Mouse (Mus musculus): ENCODE measurements around the gene Srsf1. TPM values are rescaled to one million over a fixed set of nuclear protein-coding genes. Genes with fewer than 3 reads are reported as not detected.
A peak's percentile ranks its signal among the peaks of the same experiment; 100 is the strongest.

The Srsf1 gene
- polyA plus RNA-seq, 1 experiment: 142 TPM

GRCm38 (mm10) chr11:88089150-88089549 is 42.0 kb downstream of the Srsf1 start:
- no peak overlapping the region for H3K4me3 ChIP-seq (ENCODE audit: insufficient read depth, low read length)

DNA sequence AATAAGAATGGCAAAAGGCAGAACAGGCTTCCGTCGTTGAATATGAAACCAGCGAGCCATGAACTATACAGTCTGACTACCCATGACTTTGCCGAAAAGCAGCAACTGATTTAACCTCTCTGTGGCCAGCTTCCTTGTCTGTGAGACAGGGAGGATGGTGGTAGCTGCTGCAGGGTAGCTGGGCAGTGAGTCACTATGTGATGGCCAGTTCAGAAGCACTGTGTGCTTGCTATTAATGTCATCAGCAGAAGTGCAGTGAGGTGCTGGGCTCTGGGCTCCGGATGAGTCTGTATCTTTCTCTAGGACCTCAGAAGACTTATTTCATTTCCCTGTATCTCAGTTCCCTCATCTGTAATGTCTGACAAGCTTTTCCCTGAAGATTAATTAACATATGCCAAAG is 43.1 kb downstream of the Srsf1 start:
- Histone ChIP-seq H3K27ac (ENCODE audit: insufficient read depth, low read depth, low read length) (no peak overlapping the region), H3K4me1 (ENCODE audit: control insufficient read depth, insufficient read depth, low read length) (peaks cover 30% of the 10 kb centered on the region), H3K4me3 (ENCODE audit: insufficient read depth, low read length) (no peak overlapping the region)
- TF ChIP-seq CTCF (IDR thresholded peaks at IDR 0.05; ENCODE audit: low read depth, low read length): no peak
- TF ChIP-seq POLR2A (IDR thresholded peaks at IDR 0.05; ENCODE audit: borderline replicate concordance, low read depth, low read length): no peak

More at GRCm38 (mm10) chr11:88089150-88089549, 42.0 kb downstream of the Srsf1 start:
- Histone ChIP-seq H3K4me1 (ENCODE audit: control insufficient read depth, insufficient read depth, low read length) (peaks cover 30% of the 10 kb centered on the region), H3K27ac (ENCODE audit: insufficient read depth, low read depth, low read length) (no peak overlapping the region)
- TF ChIP-seq CTCF (IDR thresholded peaks at IDR 0.05; ENCODE audit: low read depth, low read length): no peak
- TF ChIP-seq POLR2A (IDR thresholded peaks at IDR 0.05; ENCODE audit: borderline replicate concordance, low read depth, low read length): no peak

DNA sequence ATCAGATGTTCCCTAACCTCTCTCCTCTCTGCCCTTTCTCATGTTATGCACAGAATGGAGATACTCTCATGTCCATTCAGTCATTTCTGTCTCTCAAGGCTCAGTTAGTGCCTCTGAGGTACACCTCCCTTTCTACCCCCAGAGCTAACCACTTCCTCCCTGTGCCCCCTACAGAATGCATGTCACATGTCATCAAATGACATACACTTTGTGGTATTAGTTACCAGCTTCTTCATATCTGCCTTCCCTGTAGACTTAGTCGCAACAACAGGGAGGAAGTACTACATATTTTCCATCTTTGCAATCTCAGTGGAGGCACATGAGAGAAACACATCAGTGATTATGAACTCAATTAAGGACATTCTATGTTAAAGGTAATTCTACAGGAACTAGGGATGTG is 44.8 kb downstream of the Srsf1 start:
- H3K4me1 ChIP-seq (ENCODE audit: control insufficient read depth, insufficient read depth, low read length): peaks cover 28% of the 10 kb centered on the region
- TF ChIP-seq POLR2A (IDR thresholded peaks at IDR 0.05; ENCODE audit: borderline replicate concordance, low read depth, low read length) (no peak), CTCF (IDR thresholded peaks at IDR 0.05; ENCODE audit: low read depth, low read length) (no peak)
- no peak overlapping the region for H3K4me3 ChIP-seq (ENCODE audit: insufficient read depth, low read length)
- H3K27ac ChIP-seq (ENCODE audit: insufficient read depth, low read depth, low read length): no peak overlapping the region

- Histone ChIP-seq H3K4me3 (ENCODE audit: insufficient read depth, low read length) (no peak overlapping the region), H3K27ac (ENCODE audit: insufficient read depth, low read depth, low read length) (no peak overlapping the region), H3K4me1 (ENCODE audit: control insufficient read depth, insufficient read depth, low read length) (peaks cover 13% of the 10 kb centered on the region)
- TF ChIP-seq POLR2A (IDR thresholded peaks at IDR 0.05; ENCODE audit: borderline replicate concordance, low read depth, low read length) (no peak), CTCF (IDR thresholded peaks at IDR 0.05; ENCODE audit: low read depth, low read length) (no peak)
Measured at GRCm38 (mm10) chr11:88097173-88097572, 50.0 kb downstream of the Srsf1 start.

- TF ChIP-seq CTCF (IDR thresholded peaks at IDR 0.05; ENCODE audit: low read depth, low read length) (no peak), POLR2A (IDR thresholded peaks at IDR 0.05; ENCODE audit: borderline replicate concordance, low read depth, low read length) (no peak)
- H3K27ac ChIP-seq (ENCODE audit: insufficient read depth, low read depth, low read length): no peak within 1 kb of the TSS
- H3K4me3 ChIP-seq (ENCODE audit: insufficient read depth, low read length): peak within 1 kb of the TSS; percentile 78
- peaks cover 9% of the 10 kb centered on the region for H3K4me1 ChIP-seq (ENCODE audit: control insufficient read depth, insufficient read depth, low read length)
Measured at GRCm38 (mm10) chr11:88098021-88098729, 51.0 kb downstream of the Srsf1 start, which contains the start of gene Cuedc1. Gene Cuedc1, plus strand, starts transcription at chr11:88098058.

DNA sequence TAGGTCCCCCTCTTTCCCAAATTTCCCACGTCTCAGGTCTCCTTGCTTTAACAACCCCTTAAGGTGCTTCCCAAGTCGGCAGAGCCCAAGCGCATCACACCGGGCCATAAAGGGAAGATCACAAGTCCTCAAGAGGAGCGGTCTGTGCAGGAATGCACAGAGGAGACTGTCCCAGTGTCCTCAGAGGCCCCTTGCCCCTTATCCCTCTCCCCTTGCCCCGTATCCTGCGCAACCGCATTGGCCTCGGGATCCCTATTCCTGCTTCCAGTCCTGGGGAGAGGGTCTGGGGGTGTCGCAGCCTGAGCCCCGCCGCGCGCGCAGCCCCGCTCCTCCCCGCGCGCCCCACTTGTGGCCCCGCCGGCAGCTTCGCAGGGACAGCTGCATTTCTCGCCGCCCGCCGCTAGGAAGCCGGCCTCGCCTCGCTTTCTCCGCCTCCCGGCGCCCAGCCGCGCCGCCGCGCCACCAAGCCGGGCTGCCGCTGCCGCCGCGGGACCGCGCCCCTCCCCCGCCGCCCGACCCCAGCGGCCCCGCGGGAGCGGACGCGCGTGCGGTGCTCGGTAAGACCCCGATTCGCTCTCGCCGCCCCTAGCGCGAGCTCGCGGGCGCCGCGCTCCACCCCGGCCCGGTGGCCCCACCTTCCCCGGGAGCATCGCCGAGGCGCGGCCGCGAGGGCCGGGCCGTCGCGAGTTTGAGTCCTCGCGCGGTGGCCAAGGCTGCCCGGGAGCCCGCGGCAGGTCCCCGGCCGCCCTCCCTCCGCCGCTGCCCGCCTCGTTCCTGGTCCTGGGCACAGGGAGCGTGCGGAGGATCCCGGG is 51.8 kb downstream of the Srsf1 start:
- Histone ChIP-seq H3K4me1 (ENCODE audit: control insufficient read depth, insufficient read depth, low read length) (peaks cover 9% of the 10 kb centered on the region), H3K4me3 (ENCODE audit: insufficient read depth, low read length) (peak overlapping the region; percentile 78), H3K27ac (ENCODE audit: insufficient read depth, low read depth, low read length) (no peak overlapping the region)
- TF ChIP-seq CTCF (IDR thresholded peaks at IDR 0.05; ENCODE audit: low read depth, low read length): no peak
- TF ChIP-seq POLR2A (IDR thresholded peaks at IDR 0.05; ENCODE audit: borderline replicate concordance, low read depth, low read length): no peak

DNA sequence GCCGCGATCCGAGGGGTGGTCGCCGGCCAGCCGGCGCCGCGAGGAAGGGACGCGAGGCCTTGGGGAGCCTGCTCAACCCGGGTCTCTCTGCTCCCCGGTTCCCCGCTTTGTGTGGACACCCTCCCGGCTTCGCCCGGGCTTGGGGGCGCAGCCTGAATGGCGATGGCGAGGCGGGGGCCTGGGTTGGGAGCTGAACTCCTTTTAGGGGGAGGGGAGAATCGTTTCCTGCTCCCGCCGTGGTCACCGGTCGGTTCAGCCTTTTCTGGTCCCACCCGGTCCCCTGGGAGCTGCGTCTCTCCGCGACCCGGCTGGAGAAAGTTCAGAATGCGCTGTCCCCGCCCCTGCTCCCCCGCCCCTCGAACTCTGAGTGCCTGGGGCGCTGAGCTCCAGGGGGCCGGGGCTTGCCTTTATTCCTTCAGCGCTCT is 52.4 kb downstream of the Srsf1 start:
- no peak for TF ChIP-seq CTCF (IDR thresholded peaks at IDR 0.05; ENCODE audit: low read depth, low read length)
- no peak for TF ChIP-seq POLR2A (IDR thresholded peaks at IDR 0.05; ENCODE audit: borderline replicate concordance, low read depth, low read length)
- Histone ChIP-seq H3K27ac (ENCODE audit: insufficient read depth, low read depth, low read length) (no peak overlapping the region), H3K4me3 (ENCODE audit: insufficient read depth, low read length) (peak overlapping the region; percentile 78), H3K4me1 (ENCODE audit: control insufficient read depth, insufficient read depth, low read length) (peaks cover 11% of the 10 kb centered on the region)

GRCm38 (mm10) chr11:88100170-88100569 is 53.0 kb downstream of the Srsf1 start:
- no peak overlapping the region for H3K4me3 ChIP-seq (ENCODE audit: insufficient read depth, low read length)
- no peak overlapping the region for H3K27ac ChIP-seq (ENCODE audit: insufficient read depth, low read depth, low read length)

More at GRCm38 (mm10) chr11:88100170-88100569, 53.0 kb downstream of the Srsf1 start:
- TF ChIP-seq CTCF (IDR thresholded peaks at IDR 0.05; ENCODE audit: low read depth, low read length) (no peak), POLR2A (IDR thresholded peaks at IDR 0.05; ENCODE audit: borderline replicate concordance, low read depth, low read length) (no peak)
- H3K4me1 ChIP-seq (ENCODE audit: control insufficient read depth, insufficient read depth, low read length): peaks cover 13% of the 10 kb centered on the region

Other genes starting within 250 kb of the Srsf1 start
- not detected in 2 replicates for gene Lpo, start 219.1 kb upstream of the Srsf1 start, polyA plus RNA-seq (2012; ENCODE audit: insufficient read depth, insufficient read length, missing spikeins)
- 4.7 and 6.3 TPM in 2 replicates for gene Mks1, start 194.2 kb upstream of the Srsf1 start, polyA plus RNA-seq (2012; ENCODE audit: insufficient read depth, insufficient read length, missing spikeins)
- gene Epx, start 171.8 kb upstream of the Srsf1 start, polyA plus RNA-seq (2012; ENCODE audit: insufficient read depth, insufficient read length, missing spikeins): not detected in 2 replicates
- gene Olfr462, start 155.1 kb upstream of the Srsf1 start, polyA plus RNA-seq (2012; ENCODE audit: insufficient read depth, insufficient read length, missing spikeins): not detected in 2 replicates
- not detected in 2 replicates for gene Olfr463, start 150.0 kb upstream of the Srsf1 start, polyA plus RNA-seq (2012; ENCODE audit: insufficient read depth, insufficient read length, missing spikeins)
- not detected in 2 replicates for gene Olfr464, start 126.4 kb upstream of the Srsf1 start, polyA plus RNA-seq (2012; ENCODE audit: insufficient read depth, insufficient read length, missing spikeins)
- gene Dynll2, start 59.8 kb upstream of the Srsf1 start, polyA plus RNA-seq (2012; ENCODE audit: insufficient read depth, insufficient read length, missing spikeins): 62.6 and 64.9 TPM in 2 replicates
- 25.1 and 29.7 TPM in 2 replicates for gene Vezf1, start 20.9 kb downstream of the Srsf1 start, polyA plus RNA-seq (2012; ENCODE audit: insufficient read depth, insufficient read length, missing spikeins)
- gene Cuedc1, start 50.7 kb downstream of the Srsf1 start, polyA plus RNA-seq (2012; ENCODE audit: insufficient read depth, insufficient read length, missing spikeins): 9.7 and 13.1 TPM in 2 replicates
- gene Mrps23, start 157.0 kb downstream of the Srsf1 start, polyA plus RNA-seq (2012; ENCODE audit: insufficient read depth, insufficient read length, missing spikeins): 60.4 and 67.9 TPM in 2 replicates
- not detected in 2 replicates for gene Ccdc182, start 246.7 kb downstream of the Srsf1 start, polyA plus RNA-seq (2012; ENCODE audit: insufficient read depth, insufficient read length, missing spikeins)